Mouse (Mus musculus) liver, embryonic 14.5 days (tissue): ENCODE results near the gene Rad23a.

Experiments
- CTCF ChIP-seq: IDR thresholded peaks from 2 replicates; pipeline ENCODE4 v1.5.1; 2016; ENCODE audit warnings: antibody characterized with exemption, low read depth, control low read depth
- EP300 ChIP-seq: IDR thresholded peaks from 2 replicates; pipeline ENCODE4 v1.6.1; 2016; ENCODE audit warnings: antibody characterized with exemption, low read depth

- no peak for TF ChIP-seq EP300
- no peak for TF ChIP-seq CTCF
These were observed 55.0 kb downstream of the Rad23a start for GRCm38 (mm10) chr8:84785506-84785755.
